Mouse (Mus musculus): Measurements from ENCODE around the gene Krt19.

- TF ChIP-seq GATA1 (IDR thresholded peaks at IDR 0.05; ENCODE audit: borderline replicate concordance, low read length): no peak
- no peak for TF ChIP-seq FLI1 (IDR thresholded peaks at IDR 0.05; ENCODE audit: low read length)
Observed at GRCm38 (mm10) chr11:100157908-100158477, 9.5 kb upstream of the Krt19 start.
